Mouse (Mus musculus) heart, postnatal 25 days (tissue): ENCODE measurements around the gene Neurog1. TPM values are rescaled to one million over a fixed set of nuclear protein-coding genes. Genes with fewer than 3 reads are reported as not detected.

Experiments used
- DNase-seq: peaks from one replicate; pipeline ENCODE4 v3.0.0; 2022; ENCODE audit warnings: low spot score
- intact Hi-C: fragments of 180-260 bp; cut with DNase I; formaldehyde crosslinking; loops from one replicate; pipeline ENCODE4 v1.15.1; 2025
- total RNA-seq, 2 experiments: library from RNA; stranded (reverse); gene quantifications; 2 replicates each; pipeline ENCODE4 v1.2.3; 2021

Neurog1 gene
- total RNA-seq, 2 experiments from 2014 or later, result not detected

DNA sequence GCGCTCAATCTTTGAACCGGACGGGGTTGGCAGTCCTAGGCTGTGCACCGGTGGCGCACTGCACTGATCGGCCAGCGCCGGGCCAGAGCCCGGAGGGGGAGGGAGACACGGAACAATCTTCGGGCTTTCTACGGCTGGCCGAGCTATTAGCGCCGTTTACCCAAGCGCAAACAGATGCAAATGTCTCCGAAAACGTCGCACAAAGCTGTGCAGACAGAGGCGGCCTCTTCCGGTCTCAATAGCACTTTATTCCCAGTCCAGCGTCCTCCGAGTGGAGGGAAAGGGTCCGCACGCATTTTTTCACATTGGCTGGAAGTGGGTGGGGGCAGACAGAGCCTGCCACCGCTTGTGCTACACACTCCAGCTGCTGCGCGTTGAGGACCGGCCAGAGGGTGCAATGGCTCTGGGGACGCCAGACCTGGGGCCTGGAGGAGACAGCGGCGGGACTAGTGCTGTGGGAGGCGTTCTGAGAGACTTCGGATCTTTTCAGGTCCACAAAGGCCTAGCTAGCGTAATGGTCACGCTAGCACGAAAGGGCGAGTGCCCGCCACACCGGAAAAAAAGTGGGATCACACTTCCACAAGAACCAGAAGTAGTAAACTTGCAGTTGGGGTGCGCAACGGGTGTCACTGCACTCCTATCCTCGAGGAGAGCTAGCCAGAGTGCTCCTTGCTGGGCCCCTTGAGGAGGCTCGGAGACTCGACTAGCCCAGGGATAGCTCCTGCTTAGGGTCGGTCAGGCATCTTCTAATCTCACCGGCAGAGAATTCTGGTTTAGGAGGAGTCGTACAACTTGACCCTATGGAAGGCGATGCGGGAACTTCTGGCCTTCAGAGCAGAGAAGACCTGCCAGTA is 29.7 kb downstream of the Neurog1 start:
- DNase-seq, result no peak
- intact Hi-C loops, result no loop called here

GRCm38 (mm10) chr13:56221129-56221910 is 30.6 kb downstream of the Neurog1 start:
- DNase-seq, result no peak
- intact Hi-C loops, result no loop called here

DNA sequence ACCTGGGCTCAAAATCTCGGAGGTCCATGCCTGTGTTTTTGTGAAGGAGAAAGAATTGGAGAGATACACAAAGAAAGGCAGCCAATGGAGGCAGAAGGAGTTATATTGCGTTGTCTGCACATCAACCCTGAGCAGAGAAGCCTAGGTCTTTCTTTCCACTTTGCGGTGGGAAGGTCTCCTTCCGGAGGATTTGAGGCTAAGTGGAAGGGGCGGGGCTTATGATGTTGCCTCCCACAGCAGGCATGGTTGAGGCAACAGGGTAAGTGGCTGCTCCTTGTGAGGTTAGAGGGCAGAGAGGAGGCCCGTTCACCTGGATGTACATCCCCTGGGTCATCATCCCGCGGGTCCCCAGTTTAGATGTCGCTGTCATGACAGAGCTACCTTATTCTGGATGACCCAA is 32.7 kb downstream of the Neurog1 start:
- intact Hi-C loops, result no loop called here
- no peak for DNase-seq

DNA sequence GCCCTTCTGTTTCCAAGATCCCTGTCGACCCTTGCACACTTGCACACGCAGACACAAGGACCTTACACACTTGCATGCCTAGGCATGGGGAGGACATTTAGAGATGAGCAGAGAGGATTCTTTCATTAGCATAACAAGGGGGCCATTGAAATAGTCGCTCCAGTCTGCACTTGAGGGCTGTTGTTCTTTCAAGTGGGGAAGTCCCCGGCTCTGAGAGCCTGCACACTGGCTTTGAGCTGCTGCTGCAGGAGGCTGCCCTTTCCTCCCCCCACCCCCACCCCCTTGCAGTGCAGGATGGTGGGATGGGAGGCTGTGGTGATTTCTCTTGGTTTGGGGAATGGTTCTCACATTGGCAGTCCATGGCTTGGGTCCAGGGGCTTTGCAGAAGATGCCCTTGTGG is 35.9 kb downstream of the Neurog1 start:
- intact Hi-C loops, result no loop called here
- no peak for DNase-seq

DNA sequence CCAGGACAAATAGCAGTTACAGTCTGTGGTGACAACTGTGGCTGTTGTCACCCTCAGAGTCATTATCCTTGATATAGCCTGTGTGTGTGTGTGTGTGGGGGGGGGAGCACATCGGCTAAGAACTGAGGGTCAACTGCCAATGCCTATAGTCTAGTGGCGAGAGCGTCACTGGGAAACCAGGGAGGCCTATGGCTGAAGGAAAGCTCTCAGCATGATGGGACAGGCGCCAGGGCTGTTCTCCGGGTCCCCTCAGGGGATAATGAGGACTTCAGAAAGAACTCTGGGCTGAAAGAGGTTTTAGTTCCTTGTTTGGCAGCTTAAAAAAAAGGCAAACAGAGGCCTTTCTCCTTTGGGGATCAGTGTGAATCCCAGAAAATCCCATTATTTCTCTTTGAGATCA is 37.3 kb downstream of the Neurog1 start:
- DNase-seq, result no peak
- intact Hi-C loops, result no loop called here

DNA sequence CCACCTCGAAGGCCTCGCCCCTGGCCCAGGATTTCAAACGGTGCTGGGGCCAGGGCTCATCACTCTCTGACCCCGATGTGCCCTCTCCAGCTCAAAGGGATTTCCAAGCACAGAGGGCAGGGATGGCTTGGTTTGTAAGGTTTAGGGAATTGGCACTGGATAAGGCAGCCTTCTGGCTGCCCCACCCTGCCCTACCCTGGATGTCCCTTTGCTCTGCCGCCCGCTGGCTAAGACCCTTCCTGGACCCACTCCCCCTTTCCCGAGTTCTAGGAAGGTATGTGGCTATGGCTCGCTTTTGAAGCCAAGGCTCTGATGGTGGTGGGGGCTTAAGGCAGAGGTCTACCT is 42.9 kb downstream of the Neurog1 start:
- intact Hi-C loops, result no loop called here
- DNase-seq, result no peak

DNA sequence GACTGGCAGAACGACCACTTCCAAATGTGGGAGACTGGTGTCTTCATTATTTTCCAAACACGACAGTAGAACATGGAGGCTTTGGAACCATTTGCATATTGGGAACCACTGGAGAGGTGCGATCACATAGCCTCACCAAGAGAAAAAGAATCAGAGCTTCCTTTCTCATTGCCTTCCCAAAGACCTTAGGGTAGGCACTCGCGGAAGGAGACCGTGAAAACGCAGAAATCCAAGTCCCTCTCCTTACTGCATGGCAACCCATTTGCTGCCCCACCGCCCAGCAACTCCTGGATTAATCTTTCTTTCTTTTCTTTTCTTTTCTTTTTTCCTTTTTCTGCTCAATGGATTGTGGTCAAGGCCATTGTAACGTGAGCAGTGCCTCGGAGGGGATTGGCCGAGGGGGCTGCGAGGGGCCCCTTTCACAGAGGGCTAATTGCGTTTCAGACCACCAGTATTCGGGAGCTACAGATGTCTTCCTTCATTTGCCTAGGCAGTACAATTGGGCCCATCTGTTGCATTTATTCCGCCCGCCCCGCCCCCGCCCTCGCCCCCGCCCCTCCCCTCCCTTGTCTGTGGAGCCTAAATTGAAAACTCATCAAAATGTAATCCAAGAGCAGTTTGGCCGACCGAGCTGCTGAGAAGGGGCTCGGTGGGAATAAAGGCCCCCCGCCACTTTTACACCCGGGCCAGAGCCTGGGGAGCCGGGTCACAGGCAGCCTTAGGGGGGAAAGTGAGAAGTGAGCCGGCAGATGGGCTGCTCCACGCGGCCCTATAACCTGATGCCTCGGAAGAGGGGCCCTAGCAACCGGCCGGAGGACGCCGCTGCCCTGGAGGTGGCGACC is 43.5 kb downstream of the Neurog1 start:
- intact Hi-C loops, result no loop called here
- DNase-seq, result no peak

Other genes with a start within 250 kb of the Neurog1 start
- gene H2afy, start 115.8 kb downstream of the Neurog1 start, total RNA-seq, result 10 to 100 TPM; 50.9 to 53.9 TPM
- 1 to 10 TPM; 1.3 to 1.5 TPM for gene Tifab, start 73.3 kb downstream of the Neurog1 start, total RNA-seq
- gene Cxcl14, start 44.4 kb upstream of the Neurog1 start, total RNA-seq, result 1 to 10 TPM; 1.7 to 1.8 TPM
- gene Gm3045, start 174.4 kb upstream of the Neurog1 start, total RNA-seq, result not detected
- gene Slc25a48, start 186.2 kb upstream of the Neurog1 start, total RNA-seq, result under 1 TPM in 1 of 2 experiments, not detected in 1; 0.08 TPM
- not detected for gene Il9, start 230.1 kb upstream of the Neurog1 start, total RNA-seq